Mouse (Mus musculus) hindbrain, embryonic 14.5 days (tissue): Measurements from ENCODE around the gene Sh3rf3. TPM values are rescaled to one million over a fixed set of nuclear protein-coding genes. Genes with fewer than 3 reads are reported as not detected.
A peak's percentile ranks its signal among the peaks of the same experiment; 100 is the strongest.

Experiments
- ATAC-seq: fragments of 200-750 bp; cut with Nextera tagmentation; 2 replicates; pipeline ENCODE4 v1.8.0; 2017; ENCODE audit warnings: moderate number of reproducible peaks, mild to moderate bottlenecking, moderate TSS enrichment, moderate library complexity; ENCODE audit not compliant: low FRiP score
- DNase-seq: peaks from one replicate; pipeline ENCODE4 v3.0.0-alpha.2; 2015; ENCODE audit warnings: low spot score
- H3K27ac ChIP-seq: fragments of 300-500 bp; sonication (generic); 2 replicates; pipeline ENCODE4 v1.5.1; 2014; ENCODE audit warnings: mild to moderate bottlenecking, moderate library complexity
- H3K27me3 ChIP-seq: fragments of 300-500 bp; sonication (generic); 2 replicates; pipeline ENCODE4 v1.6.1; 2014; ENCODE audit warnings: mild to moderate bottlenecking, low read length, mixed read lengths; ENCODE audit not compliant: control insufficient read depth, insufficient read depth
- H3K36me3 ChIP-seq: fragments of 300-500 bp; sonication (generic); replicated peaks from 2 replicates; pipeline ENCODE4 v1.6.1; 2014; ENCODE audit not compliant: control insufficient read depth, insufficient read depth
- H3K4me1 ChIP-seq: fragments of 300-500 bp; sonication (generic); replicated peaks from 2 replicates; pipeline ENCODE4 v1.6.1; 2014; ENCODE audit warnings: antibody characterized with exemption, low read length, mixed read lengths; ENCODE audit not compliant: control insufficient read depth, insufficient read depth
- H3K4me2 ChIP-seq: fragments of 300-500 bp; sonication (generic); replicated peaks from 2 replicates; pipeline ENCODE4 v1.6.1; 2014; ENCODE audit warnings: mild to moderate bottlenecking, moderate library complexity
- H3K4me3 ChIP-seq: fragments of 300-500 bp; sonication (generic); replicated peaks from 2 replicates; pipeline ENCODE4 v1.5.1; 2014; ENCODE audit warnings: mild to moderate bottlenecking, low read length
- H3K9ac ChIP-seq: fragments of 300-500 bp; sonication (generic); 2 replicates; pipeline ENCODE4 v1.6.1; 2014
- H3K9me3 ChIP-seq: fragments of 300-500 bp; sonication (generic); 2 replicates; pipeline ENCODE4 v1.6.1; 2016; ENCODE audit warnings: low read length; ENCODE audit not compliant: control insufficient read depth
- WGBS: fragments of 180-500 bp; shearing (Covaris S2); extraction: QIAGEN DNeasy Blood & Tissue Kit; methylation state at CpG from one replicate; pipeline ENCODE4 v1.1.7; 2014; 5-methylcytosine and 5-hydroxymethylcytosine counted together
- polyA plus RNA-seq: library from polyadenylated mRNA; unstranded; fragments of >200 nt; fragmentation: Nextera tagmentation; extraction: Ambion mirVana; gene quantifications from 2 replicates; pipeline ENCODE4 v1.2.1, GENCODE M21; 2014

Sh3rf3 gene
- polyA plus RNA-seq, 1 experiment from 2014 or later: 5.2 TPM

DNA sequence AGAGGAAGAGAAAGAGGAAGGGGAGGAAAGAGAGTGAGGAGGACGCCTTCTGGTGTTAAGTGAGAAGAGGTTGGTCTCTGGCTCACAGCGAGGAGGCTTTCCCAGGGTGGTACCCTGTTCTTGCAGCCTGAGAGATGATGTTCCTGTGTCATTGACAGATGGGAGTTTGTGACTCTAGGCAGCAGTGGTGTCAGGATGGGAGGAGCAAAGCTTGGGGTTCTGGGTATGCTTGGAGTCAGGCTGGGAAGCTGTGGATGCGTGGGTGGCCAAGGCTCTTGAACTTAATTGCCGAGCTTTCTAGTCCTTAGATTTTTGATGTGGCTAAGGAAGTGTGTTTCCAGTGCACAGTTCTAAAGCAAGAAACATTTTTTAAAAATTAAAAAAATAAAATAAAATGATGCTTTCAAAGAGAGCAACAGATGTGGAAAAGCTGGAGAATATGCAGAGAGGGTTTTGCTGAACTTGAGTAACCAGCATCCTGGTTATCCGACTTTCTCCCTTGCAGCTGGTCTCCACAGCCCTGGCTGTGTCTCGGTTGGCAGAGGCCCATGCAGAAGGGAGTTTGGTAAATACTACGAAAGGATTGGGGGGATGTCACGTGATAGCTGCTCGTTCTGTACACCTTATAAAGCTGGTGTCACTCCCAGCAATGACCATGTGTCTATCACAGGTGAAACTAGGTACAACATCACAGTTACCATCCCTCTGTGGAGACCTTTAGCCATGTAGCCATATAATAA, 130.7 kb downstream of the Sh3rf3 start:
- H3K36me3 ChIP-seq: no peaks in the 10 kb centered on the region
- DNase-seq: no peak
- H3K4me2 ChIP-seq: no peak overlapping the region
- 78% methylated on average over 9 of the region's 9 CpGs for WGBS
- H3K27me3 ChIP-seq: no peaks in the 10 kb centered on the region
- no peaks in the 10 kb centered on the region for H3K4me1 ChIP-seq
- no peak for ATAC-seq
- no peaks in the 10 kb centered on the region for H3K9me3 ChIP-seq
- no peak overlapping the region for H3K4me3 ChIP-seq
- H3K27ac ChIP-seq: no peak overlapping the region
- H3K9ac ChIP-seq: no peak overlapping the region

DNA sequence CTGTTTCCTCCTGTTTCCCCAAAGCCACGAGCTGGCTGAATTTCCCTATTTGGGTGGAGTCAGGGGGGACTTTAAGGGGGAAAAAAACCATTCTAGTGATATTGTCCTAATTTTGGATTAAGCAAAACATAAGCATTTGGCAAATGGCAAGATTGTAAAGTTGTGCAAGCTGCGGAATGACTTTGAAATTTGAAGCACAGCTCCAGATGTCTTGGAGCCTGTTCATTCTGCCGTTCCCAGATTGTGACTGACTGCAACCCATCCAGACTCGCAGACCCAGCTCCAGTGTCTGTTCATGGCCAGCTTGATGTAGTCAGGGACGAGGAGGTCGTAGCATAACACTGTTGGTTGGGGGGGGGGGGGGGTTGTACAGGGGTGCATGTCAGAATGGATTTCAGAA, 131.8 kb downstream of the Sh3rf3 start:
- no peaks in the 10 kb centered on the region for H3K27me3 ChIP-seq
- ATAC-seq (no peak), DNase-seq (no peak)
- H3K27ac ChIP-seq: no peak overlapping the region
- peaks cover 7% of the 10 kb centered on the region for H3K4me1 ChIP-seq
- WGBS: 85% methylated on average over 6 of the region's 6 CpGs
- no peak overlapping the region for H3K4me3 ChIP-seq
- H3K4me2 ChIP-seq: no peak overlapping the region
- H3K36me3 ChIP-seq: no peaks in the 10 kb centered on the region
- no peaks in the 10 kb centered on the region for H3K9me3 ChIP-seq
- no peak overlapping the region for H3K9ac ChIP-seq

DNA sequence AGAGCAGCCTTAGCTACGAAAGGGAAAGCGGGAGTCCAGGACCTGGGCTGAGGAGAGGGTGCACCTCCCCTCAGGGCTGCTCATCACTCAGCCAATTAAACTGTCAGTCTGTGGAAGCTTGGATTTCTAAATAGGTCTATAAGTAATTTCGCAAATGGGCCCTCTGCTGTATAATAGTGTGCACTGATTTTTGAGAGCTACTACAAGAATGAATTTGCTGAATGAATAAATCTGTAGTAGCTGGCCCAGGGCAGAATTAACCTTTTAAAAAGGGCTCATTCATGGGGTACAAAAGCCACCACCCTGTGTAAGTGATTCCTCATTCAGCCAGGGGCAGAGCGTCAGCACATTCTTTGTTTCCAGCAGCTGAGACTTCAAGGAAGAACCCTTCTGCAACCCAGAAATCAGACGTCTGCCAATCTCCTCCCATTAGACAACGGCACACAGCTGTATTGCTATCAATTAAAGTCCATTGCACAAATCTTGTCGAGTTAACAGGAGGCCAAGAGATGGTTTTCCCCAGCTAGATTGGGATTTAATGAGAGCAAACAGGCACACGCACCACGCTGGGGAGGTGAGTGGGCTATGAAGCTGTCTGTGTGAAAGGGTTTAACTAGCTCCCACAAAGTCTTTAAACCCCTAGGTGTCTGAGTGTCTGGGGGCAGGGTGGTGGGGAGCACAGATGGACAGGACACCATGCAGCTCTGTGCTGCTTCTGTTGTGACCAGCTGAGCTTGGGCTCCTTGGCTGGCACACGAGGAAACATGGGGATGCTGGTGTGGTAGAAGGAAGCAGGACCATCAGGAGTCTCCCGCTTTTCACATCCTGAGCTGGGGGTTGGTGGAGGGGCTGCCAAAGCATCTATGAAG, 136.8 kb downstream of the Sh3rf3 start:
- H3K4me1 ChIP-seq: peaks cover 16% of the 10 kb centered on the region
- no peak overlapping the region for H3K4me3 ChIP-seq
- peak overlapping the region; percentile 73 for H3K27ac ChIP-seq
- DNase-seq (peak; percentile 56), ATAC-seq (peak; percentile 77)
- H3K9me3 ChIP-seq: no peaks in the 10 kb centered on the region
- no peaks in the 10 kb centered on the region for H3K36me3 ChIP-seq
- WGBS: 12% methylated on average over 11 of the region's 11 CpGs
- H3K27me3 ChIP-seq: no peaks in the 10 kb centered on the region
- 0 out of 2 replicates have a peak overlapping the region, but pooled peaks have one; percentile 5 for H3K4me2 ChIP-seq
- peak overlapping the region; percentile 4 for H3K9ac ChIP-seq

GRCm38 (mm10) chr10:58960193-58960592, 147.0 kb downstream of the Sh3rf3 start:
- 81% methylated on average over 4 of the region's 4 CpGs for WGBS
- Histone ChIP-seq H3K27ac (no peak overlapping the region), H3K27me3 (no peaks in the 10 kb centered on the region), H3K4me3 (no peak overlapping the region), H3K9ac (no peak overlapping the region), H3K9me3 (peaks cover 5% of the 10 kb centered on the region; the same call in 1 of the 2 replicates), H3K4me1 (no peaks in the 10 kb centered on the region), H3K4me2 (no peak overlapping the region), H3K36me3 (no peaks in the 10 kb centered on the region)
- ATAC-seq (no peak), DNase-seq (no peak)

DNA sequence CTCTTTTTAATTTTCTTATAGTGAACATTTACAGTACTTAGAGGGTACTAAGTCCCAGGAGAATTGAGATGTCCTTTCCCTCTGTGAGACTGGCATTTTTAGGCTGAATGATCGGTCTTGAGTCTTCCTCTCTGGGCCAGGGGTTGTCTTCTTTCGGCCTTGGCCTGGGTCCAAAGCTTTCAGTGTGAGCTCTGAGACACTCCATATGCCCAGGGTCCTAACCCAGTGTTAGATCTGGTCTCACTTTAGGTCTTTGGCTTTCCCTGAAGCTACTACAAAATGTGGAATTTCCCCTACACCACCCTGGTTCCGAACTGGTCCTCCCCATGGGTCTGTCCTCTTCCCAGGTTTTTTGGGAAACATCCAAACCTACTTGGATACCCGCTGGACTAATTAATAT, 155.1 kb downstream of the Sh3rf3 start:
- H3K27ac ChIP-seq: no peak overlapping the region
- DNase-seq (no peak), ATAC-seq (no peak)
- WGBS: 74% methylated on average over 4 of the region's 4 CpGs
- H3K4me1 ChIP-seq: no peaks in the 10 kb centered on the region
- H3K9me3 ChIP-seq: no peaks in the 10 kb centered on the region
- no peak overlapping the region for H3K9ac ChIP-seq
- H3K36me3 ChIP-seq: no peaks in the 10 kb centered on the region
- H3K4me3 ChIP-seq: no peak overlapping the region
- H3K4me2 ChIP-seq: no peak overlapping the region
- H3K27me3 ChIP-seq: no peaks in the 10 kb centered on the region

DNA sequence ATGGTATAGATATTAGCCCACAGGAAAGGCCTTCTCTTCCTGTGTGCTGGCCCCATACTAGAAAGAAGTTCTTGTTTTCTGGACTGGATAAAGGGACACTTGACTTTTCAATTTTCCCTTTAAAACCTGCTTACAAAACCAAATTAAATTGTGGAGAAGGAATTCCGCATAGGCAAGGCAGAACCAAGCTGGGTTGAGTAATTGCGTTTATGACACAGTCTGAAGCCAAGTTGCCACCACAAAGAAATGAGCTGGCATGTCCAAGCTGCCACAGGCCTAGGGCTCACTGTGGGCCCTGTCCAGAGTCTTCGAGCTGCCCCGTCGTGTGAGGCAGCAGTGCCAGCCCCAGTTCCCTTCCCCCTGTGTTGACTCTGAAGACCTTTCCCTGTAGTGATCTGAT, 156.2 kb downstream of the Sh3rf3 start:
- ATAC-seq: no peak
- 91% methylated on average over 5 of the region's 5 CpGs for WGBS

GRCm38 (mm10) chr10:58972115-58972514, 159.0 kb downstream of the Sh3rf3 start:
- Histone ChIP-seq H3K4me2 (no peak overlapping the region), H3K9ac (no peak overlapping the region), H3K27me3 (no peaks in the 10 kb centered on the region), H3K9me3 (0 out of 2 replicates have a peak, but pooled peaks cover 2% of the 10 kb centered on the region), H3K4me1 (no peaks in the 10 kb centered on the region), H3K36me3 (no peaks in the 10 kb centered on the region), H3K27ac (no peak overlapping the region), H3K4me3 (no peak overlapping the region)
- WGBS: 97% methylated on average over 1 of the region's 1 CpGs
- no peak for ATAC-seq
- no peak for DNase-seq

More for the DNA sequence above, 156.2 kb downstream of the Sh3rf3 start:
- DNase-seq: no peak
- no peaks in the 10 kb centered on the region for H3K36me3 ChIP-seq
- no peaks in the 10 kb centered on the region for H3K4me1 ChIP-seq
- H3K27me3 ChIP-seq: no peaks in the 10 kb centered on the region
- no peaks in the 10 kb centered on the region for H3K9me3 ChIP-seq
- H3K4me3 ChIP-seq: no peak overlapping the region
- H3K9ac ChIP-seq: no peak overlapping the region
- H3K27ac ChIP-seq: no peak overlapping the region
- H3K4me2 ChIP-seq: no peak overlapping the region

DNA sequence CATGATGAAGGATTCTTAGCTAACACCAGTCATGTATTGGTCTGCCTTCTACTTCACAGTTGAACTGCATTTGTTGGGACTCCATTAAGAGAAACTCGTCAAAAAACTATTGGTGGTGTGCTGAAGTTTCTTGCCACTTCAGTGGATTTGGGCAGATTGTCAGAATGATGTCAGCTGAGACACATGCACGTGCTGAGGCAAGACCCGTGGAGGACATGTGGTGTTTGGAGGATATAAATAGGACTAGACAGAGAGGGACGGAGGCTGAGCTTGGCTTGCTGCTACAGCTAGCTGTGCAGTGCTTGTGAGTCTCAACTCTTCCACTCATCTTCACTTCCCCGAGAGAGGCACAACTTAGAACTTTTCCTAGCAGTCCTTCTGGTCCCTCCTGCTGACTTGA, 161.0 kb downstream of the Sh3rf3 start:
- Histone ChIP-seq H3K4me1 (no peaks in the 10 kb centered on the region; the same call in 1 of the 2 replicates), H3K4me2 (no peak overlapping the region), H3K27ac (no peak overlapping the region), H3K4me3 (no peak overlapping the region), H3K36me3 (no peaks in the 10 kb centered on the region), H3K9ac (no peak overlapping the region), H3K27me3 (no peaks in the 10 kb centered on the region), H3K9me3 (0 out of 2 replicates have a peak, but pooled peaks cover 2% of the 10 kb centered on the region)
- no peak for ATAC-seq
- DNase-seq: no peak
- WGBS: 86% methylated on average over 5 of the region's 5 CpGs

- WGBS: 18% methylated on average over 7 of the region's 7 CpGs
- 0 out of 2 replicates have a peak, but pooled peaks cover 2% of the 10 kb centered on the region for H3K9me3 ChIP-seq
- H3K9ac ChIP-seq: no peak overlapping the region
- no peaks in the 10 kb centered on the region for H3K27me3 ChIP-seq
- DNase-seq (peak; percentile 66), ATAC-seq (peak; percentile 72)
- no peak overlapping the region for H3K4me2 ChIP-seq
- peaks cover 9% of the 10 kb centered on the region for H3K4me1 ChIP-seq
- H3K36me3 ChIP-seq: no peaks in the 10 kb centered on the region
- H3K27ac ChIP-seq: no peak overlapping the region
- H3K4me3 ChIP-seq: no peak overlapping the region
Measured at GRCm38 (mm10) chr10:58979320-58979959, 166.3 kb downstream of the Sh3rf3 start.
